Comparison of ENCODE assay signal across 8 mouse cellular contexts in the genomic region with DNA sequence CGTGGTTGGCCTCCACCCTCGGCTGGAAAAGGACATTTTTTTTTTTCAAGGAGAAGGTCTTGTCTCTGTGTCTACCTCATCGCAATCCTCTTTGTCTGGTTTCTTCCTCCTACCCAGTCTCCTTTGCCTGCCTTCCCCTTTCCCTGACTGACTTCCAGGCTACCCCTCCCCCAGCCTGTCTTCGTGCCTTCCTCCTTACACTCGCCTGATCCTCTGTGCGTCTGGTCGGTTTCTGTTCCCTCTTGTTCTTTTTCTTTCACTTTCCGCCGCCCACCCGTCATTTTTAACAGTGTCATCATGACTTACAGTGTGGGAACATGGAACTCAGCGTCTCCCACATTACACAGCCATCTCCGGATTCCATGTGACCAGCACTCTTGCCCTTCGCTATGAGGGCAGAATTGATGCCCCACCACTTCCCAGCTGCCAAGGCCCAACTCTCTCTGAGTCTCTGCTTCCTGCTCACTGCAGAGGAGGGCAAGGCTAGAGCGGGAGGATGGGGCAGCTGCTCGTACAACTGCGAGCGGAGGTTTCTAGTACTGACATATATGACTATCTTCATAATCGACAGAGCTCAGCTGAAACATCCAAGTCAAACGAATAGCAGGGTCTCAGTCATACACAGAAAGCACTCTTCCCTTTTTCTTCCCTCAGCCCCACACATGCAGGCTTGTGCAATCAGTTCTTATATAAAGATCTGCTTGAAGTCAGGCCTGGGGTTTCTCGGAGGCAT.
DNase-seq lines count a peak whose midpoint lies in the region; ATAC-seq and TF ChIP-seq lines count a peak whose summit lies in the region.

No protein-coding gene starts in this region.

- peaks cover 40% of the 10 kb centered on the region for H3K4me1 ChIP-seq in embryonic facial prominence, embryonic 15.5 days
- peaks cover 13% of the 10 kb centered on the region for H3K4me1 ChIP-seq in liver, postnatal 0 days (ENCODE audit: insufficient read depth)

- no peak for TF ChIP-seq EP300 in liver, postnatal 0 days (IDR thresholded peaks at IDR 0.05; ENCODE audit: low read depth)

- no peak overlapping the region for H3K4me3 ChIP-seq in embryonic facial prominence, embryonic 15.5 days (replicated peaks)
- H3K4me3 ChIP-seq in liver, postnatal 0 days (ENCODE audit: low read depth, low read length): peak overlapping the region; percentile 43

- no peak for TF ChIP-seq CTCF in liver, postnatal 0 days (IDR thresholded peaks at IDR 0.05; ENCODE audit: low read depth)

- WGBS in embryonic facial prominence, embryonic 15.5 days: 34% methylated on average over 20 of the region's 20 CpGs
- 18% methylated on average over 20 of the region's 20 CpGs for WGBS in liver, postnatal 0 days (ENCODE audit: insufficient replicate concordance)

- peak overlapping the region; percentile 67 for H3K27ac ChIP-seq in embryonic facial prominence, embryonic 15.5 days (replicated peaks)
- H3K27ac ChIP-seq in liver, postnatal 0 days (ENCODE audit: low read depth): peak overlapping the region; percentile 41

- H3K9me3 ChIP-seq in embryonic facial prominence, embryonic 15.5 days (replicated peaks): no peaks in the 10 kb centered on the region
- no peaks in the 10 kb centered on the region for H3K9me3 ChIP-seq in liver, postnatal 0 days (ENCODE audit: low read length)

- H3K27me3 ChIP-seq in embryonic facial prominence, embryonic 15.5 days: no peaks in the 10 kb centered on the region
- H3K27me3 ChIP-seq in liver, postnatal 0 days (ENCODE audit: insufficient read depth, low read length): no peaks in the 10 kb centered on the region

- ATAC-seq in embryonic facial prominence, embryonic 15.5 days (ENCODE audit: insufficient number of reproducible peaks, low FRiP score, low TSS enrichment, low read depth): no peak
- ATAC-seq in liver, postnatal 0 days: peak; percentile 66
- peak; percentile 78 for ATAC-seq in neutrophil, adult 5-6 weeks (ENCODE audit: extremely low read depth, insufficient number of reproducible peaks, low FRiP score, poor library complexity, severe bottlenecking)

- H3K9ac ChIP-seq in embryonic facial prominence, embryonic 15.5 days: no peak overlapping the region
- H3K9ac ChIP-seq in liver, postnatal 0 days (replicated peaks): peak overlapping the region; percentile 1

- intact Hi-C loops in heart, postnatal 10 days (cut with DNase I): no loop called here

- peak overlapping the region; percentile 33 for H3K4me2 ChIP-seq in embryonic facial prominence, embryonic 15.5 days (replicated peaks)
- peak overlapping the region; percentile 56 for H3K4me2 ChIP-seq in liver, postnatal 0 days (ENCODE audit: low read depth, low read length)

- H3K36me3 ChIP-seq in embryonic facial prominence, embryonic 15.5 days: no peaks in the 10 kb centered on the region
- no peaks in the 10 kb centered on the region for H3K36me3 ChIP-seq in liver, postnatal 0 days (replicated peaks; ENCODE audit: insufficient read depth, low read length)

- peak; percentile 43 for DNase-seq in 416B (ENCODE audit: low read depth)
- DNase-seq in ES-CJ7 (ENCODE audit: low read depth, low spot score): peak; percentile 35
- peak; percentile 59 to 67 for DNase-seq in heart, postnatal 10 days
- DNase-seq in kidney, postnatal 4 days: peak; percentile 57 to 67
- peak; percentile 63 for DNase-seq in liver, postnatal 0 days
- DNase-seq in cerebellum, adult 11 months: no peak
